Mouse (Mus musculus): ENCODE data around the gene Lenep.

DNA sequence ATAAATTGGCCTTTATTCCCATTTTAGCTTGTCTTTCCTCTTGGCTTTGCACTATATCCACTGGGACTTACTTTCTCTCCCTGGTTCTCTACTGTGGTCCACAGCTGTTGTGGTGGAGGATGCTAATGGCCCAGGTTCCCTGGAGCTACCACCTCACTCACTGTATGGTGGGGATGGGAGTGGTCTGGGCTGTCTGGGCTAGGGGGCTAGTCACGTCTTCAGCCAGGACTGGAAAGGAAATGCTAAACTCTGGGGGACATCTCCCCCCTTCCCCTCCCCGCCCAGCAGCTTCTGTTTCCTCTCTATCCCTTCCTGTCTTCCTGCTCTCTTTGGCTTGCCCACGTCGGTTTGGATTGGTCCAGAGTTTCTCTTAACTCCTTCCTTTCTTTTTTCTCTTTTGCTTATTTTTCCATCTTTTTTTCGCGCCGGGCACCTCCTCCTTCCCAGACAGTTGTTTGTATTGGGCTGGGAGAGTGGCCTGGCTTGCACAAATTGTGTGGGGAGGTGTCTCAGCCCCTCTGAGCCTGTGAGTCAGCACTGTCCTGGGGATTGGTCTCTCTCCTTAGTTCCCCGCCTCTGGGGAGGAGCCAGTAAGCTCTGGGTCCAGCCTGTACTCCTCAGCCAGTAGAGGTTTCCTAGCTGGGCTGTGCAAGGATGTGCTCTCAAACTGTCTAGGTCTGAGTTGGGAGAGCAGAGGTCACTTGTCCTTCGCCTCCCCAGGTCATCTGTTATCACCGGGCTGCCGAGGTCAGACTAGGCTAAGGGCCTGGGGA lies 18.6 kb upstream of the Lenep start:
- TF ChIP-seq SIN3A (IDR thresholded peaks at IDR 0.05; ENCODE audit: low read length), result no peak
- no peak for TF ChIP-seq CTCF (conservative IDR thresholded peaks at IDR 0.05 in 1 of 2, IDR thresholded peaks at IDR 0.05 in 1 of 2; ENCODE audit: low read depth in 2 of 2, low read length in 2 of 2)
- no peak for TF ChIP-seq ZNF384 (IDR thresholded peaks at IDR 0.05; ENCODE audit: low read depth, low read length)
- no peak for TF ChIP-seq E2F4 (IDR thresholded peaks at IDR 0.05; ENCODE audit: insufficient replicate concordance, low read depth, low read length)
- no peak for TF ChIP-seq RCOR1 (conservative IDR thresholded peaks at IDR 0.05; ENCODE audit: low read depth, low read length)
- no peak for TF ChIP-seq POLR2A (IDR thresholded peaks at IDR 0.05; ENCODE audit: low read depth, low read length)
- TF ChIP-seq POLR2AphosphoS2 (IDR thresholded peaks at IDR 0.05; ENCODE audit: low read depth, low read length), result no peak
- TF ChIP-seq EP300 (IDR thresholded peaks at IDR 0.05; ENCODE audit: low read length), result no peak
- no peak for TF ChIP-seq MAZ (IDR thresholded peaks at IDR 0.05; ENCODE audit: low read depth, low read length)
- no peak for TF ChIP-seq HCFC1 (IDR thresholded peaks at IDR 0.05; ENCODE audit: low read depth, low read length)
- TF ChIP-seq PAX5 (IDR thresholded peaks at IDR 0.05; ENCODE audit: low read length), result no peak
- no peak for TF ChIP-seq UBTF (IDR thresholded peaks at IDR 0.05; ENCODE audit: low read depth, low read length)
- TF ChIP-seq KAT2A (IDR thresholded peaks at IDR 0.05; ENCODE audit: insufficient replicate concordance, low read length), result no peak
- TF ChIP-seq ZMIZ1 (IDR thresholded peaks at IDR 0.05; ENCODE audit: low read depth, low read length), result no peak
